Mouse (Mus musculus): ENCODE data around the gene Eps8l1. TPM values are rescaled to one million over a fixed set of nuclear protein-coding genes. Genes with fewer than 3 reads are reported as not detected.
"Not testable (repeated sequence)": the region's sequence is repeated elsewhere in the genome, so short reads cannot be mapped to it uniquely, and the experiment has no call there.

The Eps8l1 gene
- polyA plus RNA-seq, 1 experiment from 2014 or later, result 8.9 TPM

GRCm38 (mm10) chr7:4513829-4514712, 53.6 kb downstream of the Eps8l1 start:
- Histone ChIP-seq H3K27ac (peak overlapping the region; percentile 78), H3K4me2 (0 out of 2 replicates have a peak overlapping the region, but pooled peaks have one; percentile 4), H3K27me3 (no peaks in the 10 kb centered on the region), H3K4me3 (replicated peaks) (no peak overlapping the region), H3K36me3 (no peaks in the 10 kb centered on the region), H3K9ac (no peak overlapping the region), H3K9me3 (replicated peaks) (no peaks in the 10 kb centered on the region), H3K4me1 (peaks cover 57% of the 10 kb centered on the region)
- ATAC-seq (replicated peaks; ENCODE audit: low FRiP score), result no peak; the same call in 1 of the 2 replicates
- WGBS, result 42% methylated on average over 6 of the region's 6 CpGs

- no peak overlapping the region for H3K4me2 ChIP-seq
- H3K27ac ChIP-seq, result no peak overlapping the region
- no peak overlapping the region for H3K9ac ChIP-seq
- ATAC-seq (replicated peaks; ENCODE audit: low FRiP score), result no peak
- 55% methylated on average over 6 of the region's 6 CpGs for WGBS
- no peaks in the 10 kb centered on the region for H3K36me3 ChIP-seq
- H3K4me1 ChIP-seq, result peaks cover 55% of the 10 kb centered on the region
- no peak overlapping the region for H3K4me3 ChIP-seq (replicated peaks)
- no peaks in the 10 kb centered on the region for H3K9me3 ChIP-seq (replicated peaks)
- no peaks in the 10 kb centered on the region for H3K27me3 ChIP-seq
Measured at GRCm38 (mm10) chr7:4515853-4516252, 55.4 kb downstream of the Eps8l1 start.

- H3K4me1 ChIP-seq, result peaks cover 62% of the 10 kb centered on the region
- H3K9me3 ChIP-seq (replicated peaks), result no peaks in the 10 kb centered on the region
- no peaks in the 10 kb centered on the region for H3K36me3 ChIP-seq
- no peaks in the 10 kb centered on the region for H3K27me3 ChIP-seq
- H3K27ac ChIP-seq, result no peak within 1 kb of the TSS; the same call in 1 of the 2 replicates
- no peak within 1 kb of the TSS for H3K4me3 ChIP-seq (replicated peaks)
- no peak within 1 kb of the TSS for H3K4me2 ChIP-seq
- no peak within 1 kb of the TSS for H3K9ac ChIP-seq
- WGBS, result 14% methylated on average over 4 of the region's 4 CpGs
- ATAC-seq (replicated peaks; ENCODE audit: low FRiP score), result peak; percentile 9; the same call in 1 of the 2 replicates
Measured at GRCm38 (mm10) chr7:4516332-4517050, 56.0 kb downstream of the Eps8l1 start, which contains the start of gene Tnnt1. Gene Tnnt1, minus strand, starts transcription at chr7:4516382.

DNA sequence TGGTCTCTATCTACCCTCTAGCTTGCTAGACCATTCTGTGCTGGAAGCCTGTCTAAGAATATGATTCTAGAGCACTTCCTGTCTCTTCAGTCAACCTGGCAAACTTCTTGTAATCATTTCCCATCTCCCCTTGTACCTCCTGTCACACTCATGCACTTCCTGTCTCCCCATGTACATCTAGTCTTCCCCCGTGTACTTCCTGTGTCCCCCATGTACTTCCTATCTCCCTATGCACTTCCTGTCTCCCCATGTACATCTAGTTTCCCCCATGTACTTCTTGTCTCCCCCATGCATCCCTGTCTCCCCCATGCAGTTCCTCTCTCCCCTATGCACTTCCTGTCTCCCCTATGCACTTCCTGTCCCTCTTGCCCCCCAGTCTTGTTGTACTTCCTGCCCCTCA, 58.0 kb downstream of the Eps8l1 start:
- no peak for ATAC-seq (replicated peaks; ENCODE audit: low FRiP score)
- no peak overlapping the region for H3K27ac ChIP-seq

DNA sequence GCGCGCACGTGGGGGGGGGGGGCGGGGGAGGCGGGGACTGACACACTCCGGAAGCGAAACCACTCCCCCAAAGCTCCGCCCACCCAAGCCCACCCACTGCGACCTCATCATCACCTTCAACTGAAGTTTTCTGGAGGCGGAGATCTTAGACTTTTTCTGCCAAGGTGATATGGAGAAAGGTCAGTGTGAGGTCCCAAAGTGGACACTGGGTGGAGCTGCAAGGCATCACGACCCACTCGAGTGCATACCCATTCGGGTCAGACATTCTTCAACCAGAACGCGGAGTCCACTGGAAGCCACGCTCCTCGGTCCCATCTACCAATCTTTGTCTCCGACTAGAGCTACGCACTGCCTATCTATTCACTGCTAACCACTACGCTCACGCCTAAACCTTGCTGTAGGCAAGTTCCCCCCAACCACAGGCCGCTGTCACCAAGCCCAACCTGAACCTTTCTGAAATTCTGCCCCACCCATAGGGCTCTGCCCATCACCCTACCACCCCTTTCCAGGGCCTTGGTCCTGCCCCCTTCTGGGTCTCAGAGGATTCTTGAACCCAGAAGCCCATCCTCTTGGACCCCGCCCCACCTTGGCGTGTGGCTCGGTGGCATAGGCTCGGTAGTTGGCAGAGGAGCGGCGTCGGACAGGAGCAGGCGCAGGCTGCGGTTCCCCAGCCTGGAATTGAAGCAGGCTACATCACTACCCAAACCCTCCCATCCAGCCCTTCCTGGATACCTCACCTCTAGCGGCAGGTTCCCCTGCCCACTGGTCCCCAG, 60.9 kb downstream of the Eps8l1 start:
- H3K4me2 ChIP-seq, result peak overlapping the region; percentile 58
- no peaks in the 10 kb centered on the region for H3K27me3 ChIP-seq
- H3K4me1 ChIP-seq, result peaks cover 31% of the 10 kb centered on the region
- 0 out of 2 replicates have a peak, but pooled peaks have one; percentile 4 for ATAC-seq (replicated peaks; ENCODE audit: low FRiP score)
- no peak overlapping the region for H3K9ac ChIP-seq
- H3K9me3 ChIP-seq (replicated peaks), result no peaks in the 10 kb centered on the region
- no peaks in the 10 kb centered on the region for H3K36me3 ChIP-seq
- 28% methylated on average over 32 of the region's 32 CpGs for WGBS
- H3K27ac ChIP-seq, result no peak overlapping the region
- H3K4me3 ChIP-seq (replicated peaks), result peak overlapping the region; percentile 29

More for the DNA sequence above, 58.0 kb downstream of the Eps8l1 start:
- no peak overlapping the region for H3K4me3 ChIP-seq (replicated peaks)
- WGBS, result 74% methylated on average over 1 of the region's 1 CpGs
- no peaks in the 10 kb centered on the region for H3K36me3 ChIP-seq
- H3K4me2 ChIP-seq, result no peak overlapping the region
- H3K9ac ChIP-seq, result no peak overlapping the region
- H3K27me3 ChIP-seq, result no peaks in the 10 kb centered on the region
- peaks cover 51% of the 10 kb centered on the region for H3K4me1 ChIP-seq
- no peaks in the 10 kb centered on the region for H3K9me3 ChIP-seq (replicated peaks)

GRCm38 (mm10) chr7:4522292-4522691, 61.8 kb downstream of the Eps8l1 start:
- ATAC-seq (replicated peaks; ENCODE audit: low FRiP score), result no peak
- Histone ChIP-seq H3K4me2 (no peak overlapping the region), H3K4me3 (replicated peaks) (no peak overlapping the region), H3K27me3 (no peaks in the 10 kb centered on the region), H3K36me3 (no peaks in the 10 kb centered on the region), H3K4me1 (peaks cover 36% of the 10 kb centered on the region), H3K27ac (no peak overlapping the region), H3K9me3 (replicated peaks) (no peaks in the 10 kb centered on the region), H3K9ac (no peak overlapping the region)
- WGBS, result 84% methylated on average over 6 of the region's 6 CpGs

DNA sequence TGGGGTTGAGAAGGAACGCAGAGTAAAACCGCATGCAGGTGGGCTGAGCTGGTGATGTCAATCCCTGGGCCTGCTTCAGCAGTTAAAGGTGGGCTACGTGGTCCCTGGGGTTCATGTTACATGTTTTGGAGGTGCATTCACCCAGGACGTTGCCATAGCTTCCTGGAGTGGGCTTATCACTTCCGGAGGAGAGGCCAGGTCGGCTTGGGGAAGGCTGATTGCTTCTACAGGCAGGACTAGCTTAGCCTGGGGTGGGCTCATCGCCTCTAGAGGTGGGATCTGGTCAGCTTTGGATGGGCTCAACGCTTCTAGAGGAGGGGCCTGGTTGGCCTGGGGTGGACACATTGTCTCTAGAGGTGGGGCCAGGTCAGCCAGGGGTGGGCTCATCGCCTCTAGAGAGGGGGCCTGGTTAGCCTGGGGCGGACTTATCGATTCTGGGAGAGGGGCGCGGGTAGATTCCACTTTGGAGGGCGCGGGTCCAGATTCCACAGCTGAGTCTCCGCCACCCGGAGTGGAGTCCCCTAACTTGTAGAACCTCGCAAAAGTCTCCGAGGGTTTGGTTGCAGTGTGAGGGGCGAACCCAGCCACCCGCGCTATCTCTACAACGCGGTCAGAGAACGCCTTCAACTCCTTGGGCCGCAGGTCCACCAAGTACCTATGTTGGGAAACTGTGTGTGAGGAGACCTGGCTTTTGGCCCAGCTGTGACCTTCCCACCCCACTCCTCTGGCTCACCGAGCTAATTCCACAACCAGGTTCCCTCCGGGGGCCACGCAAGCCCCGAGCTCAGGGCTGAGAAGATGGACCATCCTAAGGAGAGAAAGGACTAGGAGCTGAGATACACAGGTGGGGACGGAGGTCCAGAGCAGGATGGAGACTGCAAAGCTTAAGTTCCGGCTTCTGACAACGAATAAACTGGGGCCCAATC, 63.0 kb downstream of the Eps8l1 start:
- 89% methylated on average over 33 of the region's 33 CpGs for WGBS

DNA sequence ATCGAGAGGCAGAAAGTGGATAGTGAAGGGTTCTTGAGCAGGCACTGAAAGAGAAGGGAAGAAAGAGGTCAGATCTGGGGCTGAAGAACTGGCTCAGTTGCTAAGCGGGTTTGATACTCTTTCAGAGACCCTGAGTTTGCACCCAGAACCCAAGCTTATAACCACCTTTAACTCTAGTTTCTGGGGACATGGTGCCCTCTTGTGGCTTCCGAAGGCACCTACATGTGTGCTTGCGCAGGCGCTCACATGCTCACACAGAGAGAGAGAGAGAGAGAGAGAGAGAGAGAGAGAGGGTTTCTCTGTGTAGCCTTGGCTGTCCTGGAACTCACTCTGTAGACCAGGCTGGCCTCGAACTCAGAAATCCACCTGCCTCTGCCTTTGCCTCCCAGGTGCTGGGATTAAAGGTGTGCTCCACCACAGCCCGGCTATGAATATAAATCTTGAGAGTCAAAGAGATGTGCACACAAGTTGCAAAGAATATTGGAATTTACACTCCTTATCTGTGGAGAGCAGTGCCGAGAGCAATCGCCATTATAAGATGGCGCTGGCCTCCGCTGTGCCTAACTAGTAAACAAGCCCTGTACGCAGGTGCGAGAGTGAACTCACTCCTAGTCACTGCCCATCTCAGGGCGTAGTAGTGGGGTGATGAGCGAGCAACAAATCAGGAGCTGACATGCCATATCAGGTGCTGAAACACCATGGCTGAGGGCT, 63.9 kb downstream of the Eps8l1 start, which contains the start of gene Tnni3:
Gene Tnni3, minus strand, starts transcription at position 18 of the 711 bp plus-strand sequence.
- not testable (repeated sequence) for H3K4me3 ChIP-seq (replicated peaks); H3K9me3 ChIP-seq (replicated peaks); H3K36me3 ChIP-seq; ATAC-seq (replicated peaks; ENCODE audit: low FRiP score); H3K9ac ChIP-seq; H3K4me2 ChIP-seq; H3K27ac ChIP-seq; H3K27me3 ChIP-seq
- peaks cover 35% of the 10 kb centered on the region for H3K4me1 ChIP-seq
- 76% methylated on average over 15 of the region's 15 CpGs for WGBS

More for the DNA sequence above, 63.0 kb downstream of the Eps8l1 start:
- H3K4me3 ChIP-seq (replicated peaks), result no peak overlapping the region
- no peak overlapping the region for H3K27ac ChIP-seq
- no peaks in the 10 kb centered on the region for H3K27me3 ChIP-seq
- H3K4me2 ChIP-seq, result no peak overlapping the region
- H3K9ac ChIP-seq, result no peak overlapping the region
- no peak for ATAC-seq (replicated peaks; ENCODE audit: low FRiP score)
- peaks cover 35% of the 10 kb centered on the region for H3K4me1 ChIP-seq
- H3K36me3 ChIP-seq, result no peaks in the 10 kb centered on the region
- H3K9me3 ChIP-seq (replicated peaks), result no peaks in the 10 kb centered on the region

- peak overlapping the region; percentile 39 for H3K4me3 ChIP-seq (replicated peaks)
- H3K9ac ChIP-seq, result peak overlapping the region; percentile 37
- ATAC-seq (replicated peaks; ENCODE audit: low FRiP score), result peak; percentile 90
- 29% methylated on average over 40 of the region's 40 CpGs for WGBS
- H3K4me1 ChIP-seq, result peaks cover 23% of the 10 kb centered on the region
- H3K9me3 ChIP-seq (replicated peaks), result no peaks in the 10 kb centered on the region
- no peaks in the 10 kb centered on the region for H3K36me3 ChIP-seq
- H3K27ac ChIP-seq, result peak overlapping the region; percentile 64; the same call in 1 of the 2 replicates
- H3K4me2 ChIP-seq, result peak overlapping the region; percentile 61
- no peaks in the 10 kb centered on the region for H3K27me3 ChIP-seq
Measured at GRCm38 (mm10) chr7:4526341-4527301, 66.1 kb downstream of the Eps8l1 start.

Measured in kidney, embryonic 15.5 days (tissue).